ENCODE assay signal across 23 mouse cellular contexts in genomic region chr13:112216084-112216483, GRCm38 (mm10).
DNase-seq lines count a peak whose midpoint lies in the region; ATAC-seq and TF ChIP-seq lines count a peak whose summit lies in the region.
"Had no signal": no experiment of that assay in that cellular context is flagged by ENCODE, and none has a peak within 500 bp of the region (broad histone marks: within the 10 kb centered on the region; RNA-seq: fewer than 3 reads in every experiment).

No protein-coding gene starts in this region.

- TF ChIP-seq POLR2A in MEL (IDR thresholded peaks at IDR 0.05; ENCODE audit: control insufficient read depth in 1 of 2, insufficient read depth in 1 of 2, low read depth in 1 of 2, low read length in 2 of 2, poor library complexity in 1 of 2): no peak

- H3K4me3 ChIP-seq in ES-E14 (ENCODE audit: insufficient read depth in 1 of 2, low read depth in 1 of 2, low read length in 2 of 2, poor library complexity in 1 of 2, severe bottlenecking in 1 of 2) (no peak overlapping the region), MEL (ENCODE audit: control insufficient read depth in 1 of 2, insufficient read depth in 1 of 2, low read depth in 2 of 2, low read length in 2 of 2) (no peak overlapping the region)
- H3K4me3 ChIP-seq in kidney, embryonic 16.5 days (ENCODE audit: low read length): no peak overlapping the region
- H3K4me3 ChIP-seq: embryonic facial prominence, embryonic 10.5 days; embryonic facial prominence, embryonic 12.5 days; forebrain, embryonic 13.5 days; forebrain, embryonic 15.5 days had no signal

- H3K9me3 ChIP-seq in ES-E14 (ENCODE audit: control insufficient read depth, insufficient read depth, low read depth, low read length) (no peaks in the 10 kb centered on the region), MEL (replicated peaks; ENCODE audit: insufficient read depth, low read length) (no peaks in the 10 kb centered on the region)
- H3K9me3 ChIP-seq in kidney, embryonic 16.5 days (ENCODE audit: low read length): no peaks in the 10 kb centered on the region
- H3K9me3 ChIP-seq: embryonic facial prominence, embryonic 10.5 days; embryonic facial prominence, embryonic 12.5 days; forebrain, embryonic 13.5 days; forebrain, embryonic 15.5 days; G1E had no signal

- intact Hi-C loops in left cerebral cortex, postnatal 14 days (cut with DNase I): no loop called here

- H3K79me2 ChIP-seq in MEL (ENCODE audit: control insufficient read depth, insufficient read depth, low read length, poor library complexity): no peaks in the 10 kb centered on the region

- in situ Hi-C loops in ES-E14 (cut with MboI; ENCODE audit: low sequenced_read_pairs in 2 of 2, unreplicated experiment in 2 of 2): no loop called here

- no peak for TF ChIP-seq EP300 in MEL (IDR thresholded peaks at IDR 0.05; ENCODE audit: low read depth in 1 of 2, low read length in 2 of 2)

- H3K27ac ChIP-seq in ES-E14 (ENCODE audit: insufficient read depth, low read depth, low read length, poor library complexity, severe bottlenecking) (no peak overlapping the region), MEL (ENCODE audit: control insufficient read depth, low read depth, low read length) (no peak overlapping the region)
- no peak overlapping the region for H3K27ac ChIP-seq in kidney, embryonic 16.5 days (ENCODE audit: low read length)
- H3K27ac ChIP-seq: embryonic facial prominence, embryonic 10.5 days; embryonic facial prominence, embryonic 12.5 days; forebrain, embryonic 13.5 days; forebrain, embryonic 15.5 days had no signal

- peaks cover 0 to 2% of the 10 kb centered on the region in 2 experiments; a peak in 1 of 4 replicates for H3K27me3 ChIP-seq in MEL (ENCODE audit: control insufficient read depth in 1 of 2, insufficient read depth in 2 of 2, low read length in 2 of 2)
- H3K27me3 ChIP-seq in splenic B cell, adult 2 months (ENCODE audit: control insufficient read depth, insufficient read depth, low read length, poor library complexity, severe bottlenecking): no peaks in the 10 kb centered on the region; the same call in 1 of the 2 replicates
- H3K27me3 ChIP-seq in kidney, embryonic 16.5 days (ENCODE audit: insufficient read depth, low read length): no peaks in the 10 kb centered on the region
- H3K27me3 ChIP-seq: embryonic facial prominence, embryonic 12.5 days; forebrain, embryonic 13.5 days; forebrain, embryonic 15.5 days; Patski had no signal

- 84% methylated on average over 14 of the region's 14 CpGs for WGBS in kidney, embryonic 16.5 days

- no peaks in the 10 kb centered on the region for H3K36me3 ChIP-seq in ES-E14 (ENCODE audit: control insufficient read depth, insufficient read depth, low read length, poor library complexity, severe bottlenecking)
- no peaks in the 10 kb centered on the region for H3K36me3 ChIP-seq in MEL (ENCODE audit: control insufficient read depth in 1 of 2, insufficient read depth in 2 of 2, low read length in 2 of 2)
- no peaks in the 10 kb centered on the region for H3K36me3 ChIP-seq in splenic B cell, adult 2 months (ENCODE audit: control insufficient read depth, insufficient read depth, low read length, poor library complexity, severe bottlenecking)
- H3K36me3 ChIP-seq in kidney, embryonic 16.5 days (ENCODE audit: insufficient read depth, low read length): no peaks in the 10 kb centered on the region
- H3K36me3 ChIP-seq: embryonic facial prominence, embryonic 10.5 days; embryonic facial prominence, embryonic 12.5 days; forebrain, embryonic 15.5 days; G1E had no signal

- DNase-seq in ES-E14 (ENCODE audit: low read depth, low spot score) (no peak), MEL (ENCODE audit: low read depth, low spot score) (peak; percentile 3), R1 (ENCODE audit: low read depth, low spot score) (peak; percentile 75)
- DNase-seq in splenic B cell, adult 2 months (ENCODE audit: low read depth, low spot score): peak; percentile 7
- no peak for DNase-seq in left cerebral cortex, postnatal 14 days (ENCODE audit: low spot score in 2 of 2)
- DNase-seq in gastrocnemius, adult 8-10 months (ENCODE audit: low spot score in 2 of 2): no peak
- DNase-seq: adrenal gland, adult 8-10 months; adrenal gland, postnatal 14 days; adrenal gland, postnatal 36 days; cerebellum, adult 11-12 months; cerebellum, adult 2 months; cerebellum, adult 9-10 months; cerebellum, postnatal 10 days; cerebellum, postnatal 25 days; forebrain, postnatal 0 days had no signal

- no peak for TF ChIP-seq RAD21 in MEL (IDR thresholded peaks at IDR 0.05; ENCODE audit: low read depth, low read length)

- no peak for TF ChIP-seq CTCF in MEL (IDR thresholded peaks at IDR 0.05 in 2 of 3, conservative IDR thresholded peaks at IDR 0.05 in 1 of 3; ENCODE audit: control insufficient read depth in 1 of 3, insufficient read depth in 1 of 3, low read depth in 2 of 3, low read length in 3 of 3, poor library complexity in 1 of 3, severe bottlenecking in 1 of 3)

- no peak for ATAC-seq in kidney, embryonic 16.5 days (ENCODE audit: low FRiP score, low TSS enrichment)
- ATAC-seq: activated CD4-positive, CD25-positive, alpha-beta regulatory T cell, adult 4 months; forebrain, embryonic 13.5 days; forebrain, embryonic 15.5 days; forebrain, postnatal 0 days; Patski had no signal

- H3K4me1 ChIP-seq in ES-E14 (ENCODE audit: control insufficient read depth in 2 of 2, insufficient read depth in 2 of 2, low read length in 2 of 2, poor library complexity in 1 of 2): 0 out of 4 replicates have a peak, but pooled peaks cover 0 to 2% of the 10 kb centered on the region in 2 experiments
- no peaks in the 10 kb centered on the region for H3K4me1 ChIP-seq in MEL (ENCODE audit: control insufficient read depth in 1 of 2, insufficient read depth in 2 of 2, low read length in 2 of 2)
- H3K4me1 ChIP-seq in kidney, embryonic 16.5 days (ENCODE audit: insufficient read depth, low read length): 0 out of 2 replicates have a peak, but pooled peaks cover 3% of the 10 kb centered on the region
- H3K4me1 ChIP-seq: embryonic facial prominence, embryonic 12.5 days; forebrain, embryonic 13.5 days had no signal

- H3K9ac ChIP-seq in ES-E14 (ENCODE audit: insufficient read depth, low read depth, low read length, poor library complexity, severe bottlenecking) (no peak overlapping the region), MEL (ENCODE audit: control insufficient read depth, low read depth, low read length, poor library complexity, severe bottlenecking) (no peak overlapping the region)
- no peak overlapping the region for H3K9ac ChIP-seq in kidney, embryonic 16.5 days (replicated peaks; ENCODE audit: low read length)
- H3K9ac ChIP-seq: embryonic facial prominence, embryonic 12.5 days; forebrain, embryonic 13.5 days; forebrain, embryonic 15.5 days; forebrain, postnatal 0 days had no signal

- no peak overlapping the region for H3K4me2 ChIP-seq in kidney, embryonic 16.5 days (replicated peaks; ENCODE audit: low read depth, low read length)
- H3K4me2 ChIP-seq: embryonic facial prominence, embryonic 12.5 days; forebrain, embryonic 13.5 days; forebrain, embryonic 15.5 days had no signal

TF ChIP-seq in ES-E14, 5 proteins besides CTCF, POLR2A, EP300 and RAD21:
- TF ChIP-seq ZNF384 (IDR thresholded peaks at IDR 0.05; ENCODE audit: low read depth, low read length) (no peak), CHD2 (IDR thresholded peaks at IDR 0.05; ENCODE audit: low read depth, low read length) (0 out of 2 replicates have a peak, but pooled peaks have one; percentile 54)

TF ChIP-seq in MEL, 35 proteins besides CTCF, POLR2A, EP300 and RAD21:
- no peak for TF ChIP-seq MAFK (IDR thresholded peaks at IDR 0.05; ENCODE audit: borderline replicate concordance, low read depth, low read length)
- no peak for TF ChIP-seq JUND (IDR thresholded peaks at IDR 0.05; ENCODE audit: low read depth, low read length)
- no peak for TF ChIP-seq USF1 (IDR thresholded peaks at IDR 0.05; ENCODE audit: low read depth, low read length)
- no peak for TF ChIP-seq CHD1 (IDR thresholded peaks at IDR 0.05; ENCODE audit: low read depth, low read length)
- TF ChIP-seq MAX (IDR thresholded peaks at IDR 0.05; ENCODE audit: low read length): no peak
- no peak for TF ChIP-seq HCFC1 (IDR thresholded peaks at IDR 0.05; ENCODE audit: low read depth, low read length)
- no peak for TF ChIP-seq SIN3A (IDR thresholded peaks at IDR 0.05; ENCODE audit: low read length)
- TF ChIP-seq MXI1 (IDR thresholded peaks at IDR 0.05; ENCODE audit: low read depth, low read length): no peak
- TF ChIP-seq ELF1 (IDR thresholded peaks at IDR 0.05; ENCODE audit: low read depth, low read length): no peak
- TF ChIP-seq ZNF384 (IDR thresholded peaks at IDR 0.05; ENCODE audit: low read depth, low read length): no peak

Comparison
In these comparisons a context has a peak if more than half of its experiments do, and no peak if none do; other contexts are left out.
1. DNase-seq: peak in MEL (single experiment), R1 (single experiment) and splenic B cell, adult 2 months (single experiment); none in ES-E14 (single experiment), left cerebral cortex, postnatal 14 days (0 of 2) and gastrocnemius, adult 8-10 months (0 of 2).